Mouse (Mus musculus): ENCODE results near the gene Ly6g6d.

DNA sequence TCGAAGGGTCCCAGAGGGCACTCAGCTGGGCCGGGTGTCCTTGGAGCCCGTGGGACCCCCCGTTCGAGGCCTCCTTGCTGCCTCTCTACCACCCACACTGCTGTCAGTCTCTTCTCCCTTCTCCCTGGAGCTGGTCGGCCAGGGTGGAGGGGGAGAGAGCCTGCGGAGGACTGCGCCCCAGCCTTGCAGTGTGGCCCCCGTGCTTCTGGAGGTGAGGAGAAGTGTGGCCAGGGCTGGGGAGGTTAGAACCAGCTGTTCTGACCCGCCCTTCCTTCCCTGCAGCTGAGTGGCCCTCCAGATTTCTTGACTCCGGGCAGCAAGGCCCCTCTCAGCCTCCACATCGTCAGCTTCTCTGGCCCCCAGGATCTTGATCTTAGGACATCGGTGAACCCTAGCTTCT lies 53.6 kb downstream of the Ly6g6d start:
- TF ChIP-seq CTCF (IDR thresholded peaks at IDR 0.05; ENCODE audit: borderline replicate concordance, insufficient read depth, low read depth, low read length): no peak
- no peak for TF ChIP-seq POLR2A (IDR thresholded peaks at IDR 0.05; ENCODE audit: borderline replicate concordance, insufficient read depth, low read length)

All from cerebellum, adult 2 months (tissue).